Mouse (Mus musculus) right cerebral cortex, postnatal 14 days (tissue): ENCODE data around the gene Olfr699.
"Not testable (repeated sequence)": the region's sequence is repeated elsewhere in the genome, so short reads cannot be mapped to it uniquely, and the experiment has no call there.

Source experiments
- DNase-seq: peaks from one replicate; pipeline ENCODE4 v3.0.0; 2022

The Olfr699 gene

GRCm38 (mm10) chr7:106793098-106793497, at the start of gene Olfr699:
Gene Olfr699, minus strand, starts transcription at chr7:106793198.
- no peak for DNase-seq

- no peak for DNase-seq
Measured at GRCm38 (mm10) chr7:106833793-106834192, 40.8 kb upstream of the Olfr699 start, which contains the start of gene Olfr702. Gene Olfr702, minus strand, starts transcription at chr7:106833893.

GRCm38 (mm10) chr7:106818414-106818813, 25.4 kb upstream of the Olfr699 start:
- no peak for DNase-seq

- no peak for DNase-seq
Measured at GRCm38 (mm10) chr7:106815775-106816174, 22.8 kb upstream of the Olfr699 start.

- no peak for DNase-seq
Measured at GRCm38 (mm10) chr7:106813829-106814228, 20.8 kb upstream of the Olfr699 start, which contains the start of gene Olfr701. Gene Olfr701, plus strand, starts transcription at chr7:106814129.

- no peak for DNase-seq
Measured at GRCm38 (mm10) chr7:106808734-106809133, 15.7 kb upstream of the Olfr699 start, which contains the start of gene Olfr700. Gene Olfr700, minus strand, starts transcription at chr7:106808834.

- DNase-seq: no peak
Measured at GRCm38 (mm10) chr7:106788330-106788729, 4.7 kb downstream of the Olfr699 start.

- DNase-seq: not testable (repeated sequence)
Measured at GRCm38 (mm10) chr7:106761008-106761407, 32.0 kb downstream of the Olfr699 start.

- no peak for DNase-seq
Measured at GRCm38 (mm10) chr7:106758800-106759199, 34.2 kb downstream of the Olfr699 start.

GRCm38 (mm10) chr7:106755297-106755696, 37.7 kb downstream of the Olfr699 start, which contains the start of gene Olfr698:
Gene Olfr698, minus strand, starts transcription at chr7:106755397.
- DNase-seq: no peak

- DNase-seq: no peak
Measured at GRCm38 (mm10) chr7:106745811-106746210, 47.2 kb downstream of the Olfr699 start.

- DNase-seq: no peak
Measured at GRCm38 (mm10) chr7:106742343-106742742, 50.7 kb downstream of the Olfr699 start, which contains the start of gene Olfr697. Gene Olfr697, minus strand, starts transcription at chr7:106742443.
